26 mouse cellular contexts compared by ENCODE assay signal in genomic region chr9:17454397-17454796, GRCm38 (mm10).
DNase-seq lines count a peak whose midpoint lies in the region; ATAC-seq lines count a peak whose summit lies in the region.
"Had no signal": no experiment of that assay in that cellular context is flagged by ENCODE, and none has a peak within 500 bp of the region (broad histone marks: within the 10 kb centered on the region; RNA-seq: fewer than 3 reads in every experiment).

No protein-coding gene starts in this region.

- H3K4me3 ChIP-seq in kidney, embryonic 15.5 days (replicated peaks) = no peak overlapping the region
- H3K4me3 ChIP-seq in neural tube, embryonic 14.5 days (ENCODE audit: low read depth, low read length) = no peak overlapping the region
- H3K4me3 ChIP-seq: forebrain, embryonic 10.5 days; forebrain, embryonic 13.5 days; gastrocnemius, adult 2 months; heart, embryonic 12.5 days; heart, embryonic 15.5 days; hindbrain, embryonic 10.5 days; hindbrain, embryonic 13.5 days had no signal

- no peaks in the 10 kb centered on the region for H3K4me1 ChIP-seq in kidney, embryonic 15.5 days
- H3K4me1 ChIP-seq in neural tube, embryonic 14.5 days (ENCODE audit: control insufficient read depth, insufficient read depth, low read length) = no peaks in the 10 kb centered on the region
- H3K4me1 ChIP-seq: forebrain, embryonic 10.5 days; forebrain, embryonic 13.5 days; heart, embryonic 12.5 days; heart, embryonic 15.5 days; hindbrain, embryonic 10.5 days; hindbrain, embryonic 13.5 days had no signal

- peak; percentile 74; the same call in 1 of the 2 replicates for ATAC-seq in kidney, embryonic 15.5 days (replicated peaks; ENCODE audit: low FRiP score)
- ATAC-seq in neural tube, embryonic 14.5 days (ENCODE audit: low read depth) = peak; percentile 34; the same call in 1 of the 2 replicates
- ATAC-seq: activated CD4-positive, CD25-positive, alpha-beta regulatory T cell, adult 4 months; forebrain, embryonic 13.5 days; forebrain, embryonic 16.5 days; hindbrain, embryonic 16.5 days had no signal

- H3K9ac ChIP-seq in kidney, embryonic 15.5 days = no peak overlapping the region
- H3K9ac ChIP-seq in neural tube, embryonic 14.5 days (replicated peaks; ENCODE audit: low read depth, low read length) = no peak overlapping the region
- H3K9ac ChIP-seq: forebrain, embryonic 13.5 days; heart, embryonic 12.5 days; heart, embryonic 15.5 days; hindbrain, embryonic 13.5 days had no signal

- H3K4me2 ChIP-seq in kidney, embryonic 15.5 days = no peak overlapping the region
- no peak overlapping the region for H3K4me2 ChIP-seq in neural tube, embryonic 14.5 days (ENCODE audit: low read depth, low read length)
- H3K4me2 ChIP-seq: forebrain, embryonic 13.5 days; heart, embryonic 12.5 days; heart, embryonic 15.5 days; hindbrain, embryonic 13.5 days had no signal

- H3K27me3 ChIP-seq in kidney, embryonic 15.5 days = no peaks in the 10 kb centered on the region
- H3K27me3 ChIP-seq in neural tube, embryonic 14.5 days (ENCODE audit: control insufficient read depth, insufficient read depth, low read length) = no peaks in the 10 kb centered on the region
- H3K27me3 ChIP-seq: forebrain, embryonic 13.5 days; heart, embryonic 12.5 days; heart, embryonic 15.5 days; hindbrain, embryonic 13.5 days had no signal

- WGBS in kidney, embryonic 15.5 days = 31% methylated on average over 2 of the region's 2 CpGs
- 49% methylated on average over 2 of the region's 2 CpGs for WGBS in neural tube, embryonic 14.5 days

- no peaks in the 10 kb centered on the region for H3K36me3 ChIP-seq in kidney, embryonic 15.5 days
- H3K36me3 ChIP-seq in neural tube, embryonic 14.5 days (ENCODE audit: control insufficient read depth, insufficient read depth, low read length) = no peaks in the 10 kb centered on the region
- H3K36me3 ChIP-seq: forebrain, embryonic 10.5 days; heart, embryonic 12.5 days; heart, embryonic 15.5 days; hindbrain, embryonic 10.5 days; hindbrain, embryonic 13.5 days had no signal

- no peak overlapping the region for H3K27ac ChIP-seq in kidney, embryonic 15.5 days
- no peak overlapping the region for H3K27ac ChIP-seq in neural tube, embryonic 14.5 days (ENCODE audit: low read depth, low read length)
- H3K27ac ChIP-seq: forebrain, embryonic 10.5 days; forebrain, embryonic 13.5 days; gastrocnemius, adult 2 months; heart, embryonic 15.5 days; hindbrain, embryonic 10.5 days; hindbrain, embryonic 13.5 days had no signal

- DNase-seq in embryo, embryonic 10.5 days (ENCODE audit: low spot score) = peak; percentile 1
- DNase-seq in embryo, embryonic 10 days (ENCODE audit: low spot score) = no peak
- DNase-seq in kidney, adult 8-10 months = no peak
- DNase-seq in neural tube, embryonic 10.5 days (ENCODE audit: extremely low spot score, low spot score) = no peak
- DNase-seq: adrenal gland, adult 8-10 months; adrenal gland, postnatal 25 days; cerebellum, adult 11-12 months; cerebellum, adult 8-10 months; cerebellum, postnatal 10 days; cerebellum, postnatal 36 days; gastrocnemius, adult 2 months; gastrocnemius, postnatal 25 days; heart, adult 18-20 months; heart, postnatal 10 days; heart, postnatal 36 days had no signal

- no peaks in the 10 kb centered on the region for H3K9me3 ChIP-seq in kidney, embryonic 15.5 days (replicated peaks)
- no peaks in the 10 kb centered on the region for H3K9me3 ChIP-seq in neural tube, embryonic 14.5 days (ENCODE audit: control insufficient read depth, low read length)
- H3K9me3 ChIP-seq: forebrain, embryonic 10.5 days; forebrain, embryonic 13.5 days; heart, embryonic 12.5 days; heart, embryonic 15.5 days; hindbrain, embryonic 10.5 days; hindbrain, embryonic 13.5 days had no signal
